Mouse (Mus musculus) embryonic facial prominence, embryonic 12.5 days (tissue): Measurements from ENCODE around the gene Asb5. TPM values are rescaled to one million over a fixed set of nuclear protein-coding genes. Genes with fewer than 3 reads are reported as not detected.
A peak's percentile ranks its signal among the peaks of the same experiment; 100 is the strongest.

Experiments
- ATAC-seq: fragments of 200-750 bp; cut with Nextera tagmentation; 2 replicates; pipeline ENCODE4 v1.8.0; 2017; ENCODE audit not compliant: insufficient number of reproducible peaks, insufficient read depth, low FRiP score, low TSS enrichment
- H3K27ac ChIP-seq: fragments of 300-500 bp; sonication (generic); 2 replicates; pipeline ENCODE4 v1.5.1; 2016; ENCODE audit warnings: mild to moderate bottlenecking
- H3K27me3 ChIP-seq: fragments of 300-500 bp; sonication (generic); 2 replicates; pipeline ENCODE4 v1.6.1; 2016; ENCODE audit warnings: mild to moderate bottlenecking, moderate library complexity
- H3K36me3 ChIP-seq: fragments of 300-500 bp; sonication (generic); 2 replicates; pipeline ENCODE4 v1.6.1; 2016; ENCODE audit warnings: mild to moderate bottlenecking
- H3K4me1 ChIP-seq: fragments of 300-500 bp; sonication (generic); 2 replicates; pipeline ENCODE4 v1.6.1; 2016
- H3K4me2 ChIP-seq: fragments of 300-500 bp; sonication (generic); replicated peaks from 2 replicates; pipeline ENCODE4 v1.6.1; 2016; ENCODE audit warnings: mild to moderate bottlenecking, moderate library complexity
- H3K4me3 ChIP-seq: fragments of 300-500 bp; sonication (generic); 2 replicates; pipeline ENCODE4 v1.5.1; 2016; ENCODE audit warnings: mild to moderate bottlenecking
- H3K9ac ChIP-seq: fragments of 300-500 bp; sonication (generic); 2 replicates; pipeline ENCODE4 v1.6.1; 2016; ENCODE audit warnings: mild to moderate bottlenecking, moderate library complexity
- H3K9me3 ChIP-seq: fragments of 300-500 bp; sonication (generic); 2 replicates; pipeline ENCODE4 v1.6.1; 2016; ENCODE audit warnings: mild to moderate bottlenecking, moderate library complexity
- WGBS: fragments of 180-500 bp; shearing (Covaris S2); methylation state at CpG from one replicate; pipeline ENCODE4 v1.1.7; 2016; 5-methylcytosine and 5-hydroxymethylcytosine counted together
- polyA plus RNA-seq: library from polyadenylated mRNA; unstranded; fragments of >200 nt; fragmentation: Nextera tagmentation; extraction: Ambion mirVana; gene quantifications from 2 replicates; pipeline ENCODE4 v1.2.1, GENCODE M21; 2016

The Asb5 gene
- polyA plus RNA-seq, result 7.5 and 9.2 TPM in 2 replicates

- H3K9me3 ChIP-seq, result no peaks in the 10 kb centered on the region
- 0 out of 2 replicates have a peak, but pooled peaks cover 2% of the 10 kb centered on the region for H3K36me3 ChIP-seq
- H3K27ac ChIP-seq, result peak within 1 kb of the TSS; percentile 86
- peak within 1 kb of the TSS; percentile 88 for H3K4me3 ChIP-seq
- peak; percentile 93 for ATAC-seq
- H3K4me1 ChIP-seq, result peaks cover 9% of the 10 kb centered on the region; the same call in 1 of the 2 replicates
- H3K4me2 ChIP-seq, result peak within 1 kb of the TSS; percentile 51
- H3K27me3 ChIP-seq, result no peaks in the 10 kb centered on the region
- WGBS, result under 1% methylated on average over 89 of the region's 89 CpGs
- peak within 1 kb of the TSS; percentile 91 for H3K9ac ChIP-seq
Observed at GRCm38 (mm10) chr8:54529382-54530296, at the start of gene Asb5, which contains the start of gene Spcs3. Gene Asb5 (plus strand): TSS chr8:54529580. Gene Spcs3 (minus strand): TSS chr8:54529998.

- WGBS, result 42% methylated on average over 19 of the region's 19 CpGs
Observed at GRCm38 (mm10) chr8:54486555-54487273, 42.7 kb upstream of the Asb5 start.

GRCm38 (mm10) chr8:54488437-54488836 is 40.9 kb upstream of the Asb5 start:
- no peak for ATAC-seq
- H3K4me2 ChIP-seq, result no peak overlapping the region
- no peaks in the 10 kb centered on the region for H3K9me3 ChIP-seq
- no peak overlapping the region for H3K9ac ChIP-seq
- 82% methylated on average over 4 of the region's 4 CpGs for WGBS
- H3K4me3 ChIP-seq, result no peak overlapping the region
- H3K27me3 ChIP-seq, result no peaks in the 10 kb centered on the region
- no peaks in the 10 kb centered on the region for H3K4me1 ChIP-seq
- no peak overlapping the region for H3K27ac ChIP-seq
- H3K36me3 ChIP-seq, result no peaks in the 10 kb centered on the region

More at GRCm38 (mm10) chr8:54486555-54487273, 42.7 kb upstream of the Asb5 start:
- ATAC-seq, result no peak
- H3K27me3 ChIP-seq, result no peaks in the 10 kb centered on the region
- H3K27ac ChIP-seq, result no peak overlapping the region
- no peaks in the 10 kb centered on the region for H3K9me3 ChIP-seq
- H3K9ac ChIP-seq, result no peak overlapping the region
- H3K4me1 ChIP-seq, result no peaks in the 10 kb centered on the region
- H3K4me3 ChIP-seq, result no peak overlapping the region
- H3K36me3 ChIP-seq, result no peaks in the 10 kb centered on the region
- peak overlapping the region; percentile 16; the same call in 1 of the 2 replicates for H3K4me2 ChIP-seq

- no peak overlapping the region for H3K4me3 ChIP-seq
- no peaks in the 10 kb centered on the region for H3K36me3 ChIP-seq
- no peak overlapping the region for H3K9ac ChIP-seq
- ATAC-seq, result 0 out of 2 replicates have a peak, but pooled peaks have one; percentile 19
- no peak overlapping the region for H3K27ac ChIP-seq
- WGBS, result 21% methylated on average over 6 of the region's 6 CpGs
- H3K9me3 ChIP-seq, result no peaks in the 10 kb centered on the region
- no peaks in the 10 kb centered on the region for H3K27me3 ChIP-seq
- H3K4me1 ChIP-seq, result no peaks in the 10 kb centered on the region
- no peak overlapping the region for H3K4me2 ChIP-seq
Observed at GRCm38 (mm10) chr8:54491057-54491690, 38.2 kb upstream of the Asb5 start.

- Histone ChIP-seq H3K4me1 (no peaks in the 10 kb centered on the region), H3K9ac (no peak overlapping the region), H3K27me3 (no peaks in the 10 kb centered on the region), H3K9me3 (no peaks in the 10 kb centered on the region), H3K36me3 (no peaks in the 10 kb centered on the region), H3K4me2 (no peak overlapping the region), H3K27ac (no peak overlapping the region), H3K4me3 (no peak overlapping the region)
- 62% methylated on average over 4 of the region's 4 CpGs for WGBS
- ATAC-seq, result peak; percentile 54; the same call in 1 of the 2 replicates
Observed at GRCm38 (mm10) chr8:54491934-54492333, 37.4 kb upstream of the Asb5 start.

- no peaks in the 10 kb centered on the region for H3K4me1 ChIP-seq
- no peaks in the 10 kb centered on the region for H3K36me3 ChIP-seq
- 12% methylated on average over 6 of the region's 6 CpGs for WGBS
- no peak overlapping the region for H3K9ac ChIP-seq
- no peak overlapping the region for H3K4me3 ChIP-seq
- no peak for ATAC-seq
- no peak overlapping the region for H3K27ac ChIP-seq
- H3K9me3 ChIP-seq, result no peaks in the 10 kb centered on the region
- no peaks in the 10 kb centered on the region for H3K27me3 ChIP-seq
- no peak overlapping the region for H3K4me2 ChIP-seq
Observed at GRCm38 (mm10) chr8:54493110-54493509, 36.3 kb upstream of the Asb5 start.

GRCm38 (mm10) chr8:54493915-54494314 is 35.5 kb upstream of the Asb5 start:
- no peak overlapping the region for H3K9ac ChIP-seq
- H3K36me3 ChIP-seq, result no peaks in the 10 kb centered on the region
- no peaks in the 10 kb centered on the region for H3K27me3 ChIP-seq
- no peaks in the 10 kb centered on the region for H3K4me1 ChIP-seq
- ATAC-seq, result no peak
- no peak overlapping the region for H3K4me3 ChIP-seq
- no peaks in the 10 kb centered on the region for H3K9me3 ChIP-seq
- no peak overlapping the region for H3K27ac ChIP-seq
- no peak overlapping the region for H3K4me2 ChIP-seq
- WGBS, result 36% methylated on average over 3 of the region's 3 CpGs

- H3K27me3 ChIP-seq, result no peaks in the 10 kb centered on the region
- H3K27ac ChIP-seq, result no peak overlapping the region
- WGBS, result 69% methylated on average over 7 of the region's 7 CpGs
Observed at GRCm38 (mm10) chr8:54503104-54503503, 26.3 kb upstream of the Asb5 start.

GRCm38 (mm10) chr8:54505060-54505459 is 24.3 kb upstream of the Asb5 start:
- no peaks in the 10 kb centered on the region for H3K27me3 ChIP-seq
- WGBS, result 78% methylated on average over 2 of the region's 2 CpGs
- no peaks in the 10 kb centered on the region for H3K36me3 ChIP-seq
- no peaks in the 10 kb centered on the region for H3K9me3 ChIP-seq
- no peaks in the 10 kb centered on the region for H3K4me1 ChIP-seq
- H3K4me2 ChIP-seq, result no peak overlapping the region
- H3K9ac ChIP-seq, result no peak overlapping the region
- no peak overlapping the region for H3K4me3 ChIP-seq
- no peak overlapping the region for H3K27ac ChIP-seq
- ATAC-seq, result no peak

More at GRCm38 (mm10) chr8:54503104-54503503, 26.3 kb upstream of the Asb5 start:
- no peaks in the 10 kb centered on the region for H3K4me1 ChIP-seq
- H3K4me2 ChIP-seq, result no peak overlapping the region
- no peak for ATAC-seq
- no peak overlapping the region for H3K9ac ChIP-seq
- no peaks in the 10 kb centered on the region for H3K36me3 ChIP-seq
- H3K9me3 ChIP-seq, result no peaks in the 10 kb centered on the region
- H3K4me3 ChIP-seq, result no peak overlapping the region

GRCm38 (mm10) chr8:54507428-54508095 is 21.8 kb upstream of the Asb5 start:
- H3K27me3 ChIP-seq, result no peaks in the 10 kb centered on the region
- H3K36me3 ChIP-seq, result no peaks in the 10 kb centered on the region
- 25% methylated on average over 6 of the region's 6 CpGs for WGBS
- ATAC-seq, result no peak; the same call in 1 of the 2 replicates
- no peaks in the 10 kb centered on the region for H3K9me3 ChIP-seq
- H3K9ac ChIP-seq, result no peak overlapping the region
- no peak overlapping the region for H3K4me3 ChIP-seq
- no peaks in the 10 kb centered on the region for H3K4me1 ChIP-seq
- no peak overlapping the region for H3K4me2 ChIP-seq
- H3K27ac ChIP-seq, result no peak overlapping the region

- no peak for ATAC-seq
- H3K4me3 ChIP-seq, result no peak overlapping the region
Observed at GRCm38 (mm10) chr8:54508096-54508456, 21.3 kb upstream of the Asb5 start.

More at GRCm38 (mm10) chr8:54508096-54508456, 21.3 kb upstream of the Asb5 start:
- no peaks in the 10 kb centered on the region for H3K9me3 ChIP-seq
- no peaks in the 10 kb centered on the region for H3K36me3 ChIP-seq
- H3K27ac ChIP-seq, result no peak overlapping the region
- WGBS, result 15% methylated on average over 1 of the region's 1 CpGs
- H3K4me2 ChIP-seq, result no peak overlapping the region
- H3K9ac ChIP-seq, result no peak overlapping the region
- no peaks in the 10 kb centered on the region for H3K27me3 ChIP-seq
- no peaks in the 10 kb centered on the region for H3K4me1 ChIP-seq
